Mouse (Mus musculus): ENCODE results near the gene Gsc.

Gsc gene

GRCm38 (mm10) chr12:104472601-104473424 lies at the start of gene Gsc:
Gene Gsc (minus strand): TSS chr12:104473330.
- peak; percentile 89 for DNase-seq

GRCm38 (mm10) chr12:104519721-104520120 lies 46.6 kb upstream of the Gsc start:
- no peak for DNase-seq

GRCm38 (mm10) chr12:104507911-104508310 lies 34.8 kb upstream of the Gsc start:
- DNase-seq = no peak

GRCm38 (mm10) chr12:104492009-104492408 lies 18.9 kb upstream of the Gsc start:
- DNase-seq = peak; percentile 96

GRCm38 (mm10) chr12:104486205-104486604 lies 13.1 kb upstream of the Gsc start:
- no peak for DNase-seq

- DNase-seq = no peak
Measured at GRCm38 (mm10) chr12:104485161-104485560, 12.0 kb upstream of the Gsc start.

- DNase-seq = no peak
Measured at GRCm38 (mm10) chr12:104481007-104481406, 7.9 kb upstream of the Gsc start.

GRCm38 (mm10) chr12:104478193-104478592 lies 5.1 kb upstream of the Gsc start:
- no peak for DNase-seq

GRCm38 (mm10) chr12:104477501-104477900 lies 4.4 kb upstream of the Gsc start:
- DNase-seq = no peak

GRCm38 (mm10) chr12:104477066-104477465 lies 3.9 kb upstream of the Gsc start:
- DNase-seq = no peak

GRCm38 (mm10) chr12:104475946-104476345 lies 2.8 kb upstream of the Gsc start:
- no peak for DNase-seq

GRCm38 (mm10) chr12:104474881-104475740 lies 2.0 kb upstream of the Gsc start:
- DNase-seq = no peak

GRCm38 (mm10) chr12:104474191-104474871 lies 1.2 kb upstream of the Gsc start:
- no peak for DNase-seq

- no peak for DNase-seq
Measured at GRCm38 (mm10) chr12:104473492-104473891, 362 bp upstream of the Gsc start.

- no peak for DNase-seq
Measured at GRCm38 (mm10) chr12:104472218-104472525, 958 bp downstream of the Gsc start.

GRCm38 (mm10) chr12:104471351-104472217 lies 1.5 kb downstream of the Gsc start:
- no peak for DNase-seq

GRCm38 (mm10) chr12:104470646-104471045 lies 2.5 kb downstream of the Gsc start:
- DNase-seq = no peak

GRCm38 (mm10) chr12:104468783-104469182 lies 4.3 kb downstream of the Gsc start:
- DNase-seq = no peak

- DNase-seq = no peak
Measured at GRCm38 (mm10) chr12:104467372-104467771, 5.8 kb downstream of the Gsc start.

- no peak for DNase-seq
Measured at GRCm38 (mm10) chr12:104466930-104467329, 6.2 kb downstream of the Gsc start.

GRCm38 (mm10) chr12:104461372-104461771 lies 11.8 kb downstream of the Gsc start:
- no peak for DNase-seq

- DNase-seq = no peak
Measured at GRCm38 (mm10) chr12:104459377-104459776, 13.8 kb downstream of the Gsc start.
